Mouse (Mus musculus): ENCODE results near the gene Fcrl6. TPM values are rescaled to one million over a fixed set of nuclear protein-coding genes. Genes with fewer than 3 reads are reported as not detected.
A peak's percentile ranks its signal among the peaks of the same experiment; 100 is the strongest.

The Fcrl6 gene
- polyA plus RNA-seq, 1 experiment from 2014 or later: not detected

DNA sequence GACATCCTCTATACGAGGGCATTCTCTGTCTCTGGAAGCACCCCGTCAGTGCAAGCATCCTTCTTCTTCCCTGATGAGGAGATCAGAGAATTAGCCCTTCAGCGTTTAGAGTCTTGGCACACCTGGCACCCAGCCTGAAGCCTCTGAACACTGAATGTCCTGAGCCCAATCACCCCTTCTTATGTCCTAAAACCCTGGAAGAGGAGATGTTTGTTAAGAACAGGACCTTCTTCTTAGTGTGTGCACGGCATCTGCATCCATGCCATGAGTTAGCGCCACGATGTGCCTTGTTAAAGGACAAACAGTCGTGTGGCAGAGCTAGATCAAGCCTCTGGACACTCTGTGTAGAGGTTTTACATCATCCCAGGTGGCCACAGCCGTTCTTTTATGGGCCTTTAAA is 19.9 kb downstream of the Fcrl6 start:
- WGBS (ENCODE audit: insufficient replicate concordance): 62% methylated on average over 8 of the region's 8 CpGs
- no peak for ATAC-seq (ENCODE audit: insufficient read depth)

DNA sequence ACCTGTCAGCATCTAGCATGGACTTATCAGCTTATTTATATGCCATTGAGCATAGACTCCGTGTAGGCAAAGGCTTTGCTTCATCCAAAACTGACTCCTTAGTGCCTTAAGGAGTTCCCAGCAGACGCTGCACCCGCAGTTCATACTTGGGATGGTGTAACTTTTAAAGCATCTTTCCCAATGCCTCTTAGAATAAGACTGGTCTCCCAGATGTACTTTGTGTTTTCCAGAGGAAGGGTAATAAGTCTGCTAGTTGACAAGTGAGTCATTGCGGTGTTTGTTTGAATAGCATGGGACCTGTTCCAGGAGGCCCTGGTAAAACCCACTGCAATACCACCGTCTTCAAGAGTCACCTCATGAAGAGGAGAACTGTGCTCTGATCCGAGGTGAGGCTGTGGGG is 22.2 kb downstream of the Fcrl6 start:
- H3K4me2 ChIP-seq: no peak overlapping the region
- no peak overlapping the region for H3K4me3 ChIP-seq (replicated peaks)
- no peak overlapping the region for H3K27ac ChIP-seq (replicated peaks)
- H3K9me3 ChIP-seq (replicated peaks): no peaks in the 10 kb centered on the region
- ATAC-seq (ENCODE audit: insufficient read depth): no peak
- no peaks in the 10 kb centered on the region for H3K4me1 ChIP-seq (replicated peaks)
- H3K27me3 ChIP-seq: peaks cover 10% of the 10 kb centered on the region
- 53% methylated on average over 6 of the region's 6 CpGs for WGBS (ENCODE audit: insufficient replicate concordance)
- H3K9ac ChIP-seq: no peak overlapping the region
- no peaks in the 10 kb centered on the region for H3K36me3 ChIP-seq (replicated peaks)

More for the DNA sequence above, 19.9 kb downstream of the Fcrl6 start:
- H3K4me2 ChIP-seq: no peak overlapping the region
- no peaks in the 10 kb centered on the region for H3K4me1 ChIP-seq (replicated peaks)
- no peaks in the 10 kb centered on the region for H3K36me3 ChIP-seq (replicated peaks)
- no peak overlapping the region for H3K4me3 ChIP-seq (replicated peaks)
- no peak overlapping the region for H3K27ac ChIP-seq (replicated peaks)
- H3K9ac ChIP-seq: no peak overlapping the region
- H3K9me3 ChIP-seq (replicated peaks): no peaks in the 10 kb centered on the region
- H3K27me3 ChIP-seq: peaks cover 18% of the 10 kb centered on the region

DNA sequence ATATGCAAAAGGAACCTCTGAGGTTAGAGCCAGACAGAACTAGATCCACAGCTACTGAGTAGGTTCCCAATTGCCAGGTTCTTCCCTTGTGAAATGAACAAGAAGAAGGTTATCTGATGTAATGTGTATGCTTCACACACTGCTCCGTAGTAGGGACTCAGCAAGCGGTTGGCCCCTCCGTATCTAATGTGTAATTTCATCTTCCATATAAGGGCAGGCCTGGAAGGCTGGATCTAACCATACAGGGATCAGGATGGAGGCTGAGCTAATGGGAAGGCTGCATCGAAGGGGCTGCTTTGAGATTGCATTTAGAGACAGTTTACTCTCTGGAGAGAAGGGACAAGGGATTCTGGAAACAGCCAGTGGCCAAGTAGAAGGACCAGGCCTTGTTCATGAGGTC is 34.6 kb downstream of the Fcrl6 start:
- no peaks in the 10 kb centered on the region; the same call in 1 of the 2 replicates for H3K4me1 ChIP-seq (replicated peaks)
- H3K27ac ChIP-seq (replicated peaks): no peak overlapping the region
- no peak for ATAC-seq (ENCODE audit: insufficient read depth)
- no peaks in the 10 kb centered on the region for H3K36me3 ChIP-seq (replicated peaks)
- peaks cover 28% of the 10 kb centered on the region for H3K27me3 ChIP-seq
- WGBS (ENCODE audit: insufficient replicate concordance): 64% methylated on average over 4 of the region's 4 CpGs
- no peak overlapping the region for H3K9ac ChIP-seq
- H3K4me2 ChIP-seq: no peak overlapping the region
- H3K9me3 ChIP-seq (replicated peaks): no peaks in the 10 kb centered on the region
- no peak overlapping the region for H3K4me3 ChIP-seq (replicated peaks)

DNA sequence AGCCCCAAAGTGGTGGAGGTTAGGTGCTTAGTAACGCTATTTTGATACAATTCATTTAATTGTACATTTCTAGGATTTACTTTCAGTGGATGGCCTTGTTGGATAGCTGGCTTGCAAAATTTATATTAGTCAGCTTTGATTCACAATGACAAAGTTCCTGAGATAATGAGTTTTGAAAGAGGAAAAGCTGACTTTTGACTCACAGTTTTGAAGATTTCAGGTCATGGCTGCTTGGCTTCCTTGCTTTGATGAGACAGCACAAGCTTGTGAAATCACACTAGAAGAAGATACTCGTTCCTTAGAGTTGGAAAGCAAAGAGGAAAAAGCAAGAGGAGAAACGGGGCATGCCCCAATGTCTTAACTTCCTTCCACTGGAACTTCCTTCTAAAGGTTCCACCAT is 36.2 kb downstream of the Fcrl6 start:
- Histone ChIP-seq H3K4me1 (replicated peaks) (peaks cover 7% of the 10 kb centered on the region; the same call in 1 of the 2 replicates), H3K9me3 (replicated peaks) (no peaks in the 10 kb centered on the region), H3K4me2 (no peak overlapping the region), H3K9ac (no peak overlapping the region), H3K4me3 (replicated peaks) (no peak overlapping the region), H3K27ac (replicated peaks) (no peak overlapping the region), H3K27me3 (peaks cover 44% of the 10 kb centered on the region), H3K36me3 (replicated peaks) (no peaks in the 10 kb centered on the region)
- no peak for ATAC-seq (ENCODE audit: insufficient read depth)
- WGBS (ENCODE audit: insufficient replicate concordance): 28% methylated on average over 3 of the region's 3 CpGs

DNA sequence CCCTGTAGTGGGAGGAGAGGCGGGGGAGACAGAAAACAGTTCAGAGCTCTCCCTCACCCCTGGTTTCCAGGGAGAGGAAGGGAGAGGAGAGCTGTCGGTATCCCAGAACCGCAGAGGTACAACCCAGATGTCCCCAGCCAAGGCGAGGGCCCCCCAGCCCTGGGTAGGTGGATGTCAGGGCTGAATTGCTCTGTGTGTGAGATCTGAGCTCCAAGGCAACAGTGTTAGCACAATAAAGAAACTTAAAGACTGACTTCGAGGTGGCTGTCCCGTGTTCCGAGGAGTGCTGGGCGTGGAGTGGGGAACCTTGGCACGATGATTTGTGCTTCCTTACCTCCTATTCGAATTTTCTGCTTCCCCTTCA is 38.9 kb downstream of the Fcrl6 start:
- 0 out of 2 replicates have a peak, but pooled peaks have one; percentile 2 for ATAC-seq (ENCODE audit: insufficient read depth)
- WGBS (ENCODE audit: insufficient replicate concordance): 4% methylated on average over 10 of the region's 10 CpGs
- Histone ChIP-seq H3K36me3 (replicated peaks) (no peaks in the 10 kb centered on the region), H3K9ac (no peak overlapping the region), H3K4me2 (peak overlapping the region; percentile 60), H3K27ac (replicated peaks) (no peak overlapping the region), H3K4me1 (replicated peaks) (peaks cover 7% of the 10 kb centered on the region; the same call in 1 of the 2 replicates), H3K27me3 (peaks cover 66% of the 10 kb centered on the region), H3K9me3 (replicated peaks) (no peaks in the 10 kb centered on the region), H3K4me3 (replicated peaks) (peak overlapping the region; percentile 42)

DNA sequence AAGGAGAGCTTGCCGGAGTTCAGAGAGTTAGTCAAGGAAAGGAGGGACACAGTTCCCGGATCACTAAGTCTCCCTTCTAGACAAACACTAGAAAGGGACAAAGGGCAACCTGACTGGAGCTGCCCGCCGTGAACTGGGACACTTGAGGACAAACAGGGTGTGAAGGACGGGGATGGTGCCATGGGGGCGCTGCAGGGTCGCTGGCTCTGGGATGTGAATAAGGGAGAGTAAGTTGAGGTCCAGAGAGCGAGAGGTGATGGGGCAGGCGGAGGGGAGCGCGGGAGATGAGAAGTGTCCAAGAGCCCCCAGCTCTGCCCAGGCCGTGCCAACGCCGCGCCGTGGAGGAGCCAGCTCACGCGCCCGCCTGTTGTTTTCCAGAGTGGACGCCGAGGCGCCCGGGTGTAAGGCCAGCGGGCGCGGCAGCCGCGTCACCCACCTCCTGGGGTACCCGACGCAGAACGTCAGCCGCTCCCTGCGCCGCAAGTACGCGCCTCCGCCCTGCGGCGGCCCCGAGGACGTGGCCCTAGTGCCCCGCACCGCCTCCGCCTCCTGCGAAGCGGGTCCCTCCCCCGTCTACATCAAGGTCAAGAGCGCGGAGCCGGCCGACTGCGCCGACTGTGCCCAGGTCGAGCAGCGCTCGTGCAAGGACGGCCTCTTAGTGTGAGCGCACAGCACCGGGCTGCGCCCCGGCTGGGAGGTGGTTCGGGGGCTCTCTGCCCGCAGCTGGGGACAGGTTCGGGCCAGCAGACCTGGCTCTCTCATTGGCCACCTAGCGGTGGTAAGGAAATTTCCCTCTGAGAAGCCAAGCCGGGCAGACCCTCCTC is 39.5 kb downstream of the Fcrl6 start:
- Histone ChIP-seq H3K9ac (no peak overlapping the region), H3K27ac (replicated peaks) (no peak overlapping the region), H3K4me3 (replicated peaks) (peak overlapping the region; percentile 42), H3K9me3 (replicated peaks) (no peaks in the 10 kb centered on the region), H3K36me3 (replicated peaks) (no peaks in the 10 kb centered on the region), H3K4me2 (peak overlapping the region; percentile 60), H3K27me3 (peaks cover 66% of the 10 kb centered on the region), H3K4me1 (replicated peaks) (peaks cover 7% of the 10 kb centered on the region; the same call in 1 of the 2 replicates)
- peak; percentile 47 for ATAC-seq (ENCODE audit: insufficient read depth)
- WGBS (ENCODE audit: insufficient replicate concordance): under 1% methylated on average over 61 of the region's 66 CpGs

DNA sequence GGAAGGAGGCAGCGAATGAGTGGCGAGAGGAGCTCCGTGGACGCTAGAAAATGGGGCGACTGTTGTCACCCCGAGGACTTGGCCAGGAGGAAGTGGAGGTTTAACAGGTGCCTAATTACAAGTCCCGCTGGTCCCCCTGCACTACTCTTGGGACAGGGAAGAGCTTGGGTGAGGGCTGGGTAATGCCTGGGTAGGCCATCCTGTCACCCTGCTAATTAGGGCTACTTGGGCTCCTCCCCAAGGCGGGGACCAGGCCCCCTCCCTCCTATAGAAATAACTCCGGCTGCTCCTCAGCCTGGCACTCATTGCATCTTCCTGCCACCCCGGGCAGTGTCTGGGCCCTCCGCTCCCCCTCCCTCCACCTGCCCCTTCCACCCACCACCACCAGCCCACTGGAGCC is 46.7 kb downstream of the Fcrl6 start, which contains the start of gene Vsig8:
Gene Vsig8 (plus strand): TSS at position 301 of the 400 bp plus-strand sequence.
- Histone ChIP-seq H3K4me2 (no peak within 1 kb of the TSS), H3K4me3 (replicated peaks) (no peak within 1 kb of the TSS), H3K27me3 (peaks cover 25% of the 10 kb centered on the region), H3K9me3 (replicated peaks) (no peaks in the 10 kb centered on the region), H3K36me3 (replicated peaks) (no peaks in the 10 kb centered on the region), H3K4me1 (replicated peaks) (no peaks in the 10 kb centered on the region), H3K9ac (no peak within 1 kb of the TSS), H3K27ac (replicated peaks) (no peak within 1 kb of the TSS)
- WGBS (ENCODE audit: insufficient replicate concordance): 61% methylated on average over 11 of the region's 11 CpGs
- ATAC-seq (ENCODE audit: insufficient read depth): no peak

DNA sequence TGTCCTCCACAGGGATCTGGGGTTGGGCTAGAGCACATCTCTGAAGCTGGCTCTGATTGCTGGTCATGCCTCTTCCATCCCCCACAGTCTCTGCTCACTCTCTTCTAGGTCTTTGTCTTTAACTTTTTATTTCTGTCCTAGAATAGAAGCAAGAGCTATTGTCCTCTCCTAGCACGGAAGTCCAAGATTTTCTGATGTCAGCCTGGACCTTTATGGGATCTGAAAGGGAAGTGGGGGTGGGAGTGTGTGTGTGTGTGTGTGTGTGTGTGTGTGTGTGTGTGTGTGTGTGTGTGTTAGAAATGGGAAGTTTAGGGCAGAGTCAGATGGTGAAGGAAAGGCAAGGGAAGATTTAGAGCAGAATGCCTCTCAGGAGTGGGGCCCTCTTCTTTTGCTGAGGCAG is 49.7 kb downstream of the Fcrl6 start:
- Histone ChIP-seq H3K4me1 (replicated peaks) (no peaks in the 10 kb centered on the region; the same call in 1 of the 2 replicates), H3K27ac (replicated peaks) (no peak overlapping the region), H3K4me3 (replicated peaks) (no peak overlapping the region), H3K4me2 (no peak overlapping the region), H3K27me3 (peaks cover 16% of the 10 kb centered on the region), H3K9me3 (replicated peaks) (no peaks in the 10 kb centered on the region), H3K36me3 (replicated peaks) (no peaks in the 10 kb centered on the region), H3K9ac (no peak overlapping the region)
- no peak for ATAC-seq (ENCODE audit: insufficient read depth)
- WGBS (ENCODE audit: insufficient replicate concordance): 25% methylated on average over 1 of the region's 1 CpGs

DNA sequence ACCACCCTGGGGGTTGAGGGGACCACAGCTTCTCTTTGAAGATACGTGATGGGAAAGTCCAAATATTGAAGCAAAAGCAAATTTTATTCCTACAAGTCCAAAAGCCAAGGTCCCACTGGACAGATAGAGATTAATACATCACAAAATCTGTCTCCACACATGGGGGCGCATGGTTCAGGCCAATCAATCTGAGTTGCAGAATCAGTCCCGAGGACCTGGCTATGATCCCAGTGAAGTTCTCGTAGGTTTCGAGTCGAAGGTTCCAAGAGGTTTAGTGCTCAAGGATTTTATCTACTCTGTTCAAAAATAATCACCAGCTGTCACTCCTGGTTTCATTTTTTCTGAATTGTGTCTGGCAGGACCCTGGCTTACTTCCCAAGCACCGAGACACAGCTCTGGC is 51.3 kb downstream of the Fcrl6 start:
- no peak overlapping the region for H3K9ac ChIP-seq
- H3K36me3 ChIP-seq (replicated peaks): no peaks in the 10 kb centered on the region
- H3K27ac ChIP-seq (replicated peaks): no peak overlapping the region
- H3K9me3 ChIP-seq (replicated peaks): no peaks in the 10 kb centered on the region
- H3K4me1 ChIP-seq (replicated peaks): no peaks in the 10 kb centered on the region; the same call in 1 of the 2 replicates
- ATAC-seq (ENCODE audit: insufficient read depth): no peak
- H3K27me3 ChIP-seq: peaks cover 14% of the 10 kb centered on the region
- H3K4me2 ChIP-seq: peak overlapping the region; percentile 50; the same call in 1 of the 2 replicates
- WGBS (ENCODE audit: insufficient replicate concordance): 31% methylated on average over 7 of the region's 7 CpGs
- H3K4me3 ChIP-seq (replicated peaks): no peak overlapping the region

DNA sequence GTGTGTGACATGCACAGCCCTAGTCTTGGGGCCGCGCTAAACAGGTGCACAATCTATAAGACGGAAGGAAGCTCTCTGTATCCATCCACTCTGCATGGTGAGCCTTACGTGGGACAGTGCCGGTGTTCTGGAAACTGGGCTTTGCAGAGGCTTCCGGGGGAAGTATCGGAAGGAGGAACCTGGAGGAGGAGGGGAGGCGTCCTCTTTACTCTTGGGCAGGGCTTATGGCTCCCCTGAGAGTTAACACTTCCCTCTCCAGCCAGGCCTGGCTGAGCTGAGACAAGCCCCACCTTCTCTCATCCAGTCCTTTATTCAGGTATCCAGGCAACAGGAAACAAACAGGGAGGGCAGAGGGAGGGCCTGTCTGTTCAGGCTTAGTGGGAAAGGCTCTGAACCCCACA is 51.8 kb downstream of the Fcrl6 start:
- H3K27me3 ChIP-seq: peaks cover 14% of the 10 kb centered on the region
- peak overlapping the region; percentile 50 for H3K4me2 ChIP-seq
- ATAC-seq (ENCODE audit: insufficient read depth): peak; percentile 52
- 2% methylated on average over 8 of the region's 8 CpGs for WGBS (ENCODE audit: insufficient replicate concordance)
- H3K4me1 ChIP-seq (replicated peaks): no peaks in the 10 kb centered on the region; the same call in 1 of the 2 replicates
- no peak overlapping the region for H3K9ac ChIP-seq
- H3K36me3 ChIP-seq (replicated peaks): no peaks in the 10 kb centered on the region
- H3K27ac ChIP-seq (replicated peaks): no peak overlapping the region
- H3K9me3 ChIP-seq (replicated peaks): no peaks in the 10 kb centered on the region
- peak overlapping the region; percentile 42 for H3K4me3 ChIP-seq (replicated peaks)

DNA sequence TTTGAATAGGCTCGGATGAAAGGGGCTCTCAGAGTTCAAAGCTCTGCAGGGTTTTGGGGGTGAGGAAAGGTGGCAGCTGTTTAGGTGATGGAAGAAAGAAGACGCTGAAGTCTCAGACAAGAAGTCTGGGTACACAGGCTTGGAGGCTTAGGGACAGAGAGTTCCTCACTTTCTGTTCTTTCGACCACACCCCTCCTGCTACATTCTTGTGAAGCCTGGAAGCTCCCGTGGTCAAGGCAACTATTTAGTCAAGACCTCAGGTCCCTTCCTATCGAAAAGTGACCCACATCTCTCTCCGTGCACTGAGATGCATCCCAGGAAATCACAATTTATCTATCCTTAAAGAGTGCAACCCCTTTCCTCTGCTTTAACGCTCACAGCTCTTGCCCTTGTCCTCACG is 52.6 kb downstream of the Fcrl6 start:
- peak overlapping the region; percentile 42 for H3K4me3 ChIP-seq (replicated peaks)
- H3K9ac ChIP-seq: no peak overlapping the region
- H3K4me2 ChIP-seq: peak overlapping the region; percentile 50
- H3K27ac ChIP-seq (replicated peaks): no peak overlapping the region
- H3K36me3 ChIP-seq (replicated peaks): no peaks in the 10 kb centered on the region
- H3K9me3 ChIP-seq (replicated peaks): no peaks in the 10 kb centered on the region
- H3K27me3 ChIP-seq: peaks cover 14% of the 10 kb centered on the region
- ATAC-seq (ENCODE audit: insufficient read depth): no peak
- H3K4me1 ChIP-seq (replicated peaks): no peaks in the 10 kb centered on the region; the same call in 1 of the 2 replicates
- 3% methylated on average over 8 of the region's 8 CpGs for WGBS (ENCODE audit: insufficient replicate concordance)
